Mouse (Mus musculus) testis, postnatal 14 days (tissue): ENCODE data around the gene Nfia.

Experiments
- DNase-seq: peaks from one replicate; pipeline ENCODE4 v3.0.0; 2021; ENCODE audit warnings: low spot score

Gene Nfia

DNA sequence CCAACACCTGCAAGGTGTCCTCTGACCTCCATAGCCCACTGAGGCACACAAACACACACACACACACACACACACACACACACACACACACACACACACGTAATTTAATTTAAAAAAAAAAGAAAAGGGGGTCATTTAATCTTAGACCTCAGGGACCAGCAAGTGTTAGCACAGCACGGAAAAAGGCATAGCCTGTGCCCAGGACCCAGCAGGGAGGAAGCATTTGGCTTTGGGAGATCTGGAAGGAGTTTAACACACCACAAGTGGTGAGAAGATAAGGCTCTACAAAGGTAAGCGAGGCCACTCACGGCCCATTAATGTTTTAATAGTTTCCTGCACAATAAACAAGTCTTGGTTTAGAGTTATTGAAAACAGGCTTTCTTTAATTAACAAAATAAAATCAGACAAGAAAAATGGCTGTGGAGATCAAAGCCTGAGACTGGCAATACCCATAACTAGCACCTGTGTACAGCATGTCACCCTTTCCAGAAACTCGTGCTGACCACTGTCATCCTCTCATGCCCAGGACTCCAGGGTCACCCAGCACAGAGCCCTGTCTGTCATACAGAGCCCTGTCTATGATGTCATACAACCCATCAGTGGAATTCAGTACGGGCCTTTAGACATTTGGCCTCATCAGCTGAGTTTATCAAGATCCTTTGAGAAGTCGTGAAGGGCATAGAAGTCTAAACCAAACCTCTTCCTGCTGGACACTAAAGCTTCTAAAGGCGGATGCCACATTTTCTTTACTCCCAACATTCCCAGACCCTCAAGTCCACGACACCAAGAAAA is 332.6 kb downstream of the Nfia start:
- DNase-seq = no peak

DNA sequence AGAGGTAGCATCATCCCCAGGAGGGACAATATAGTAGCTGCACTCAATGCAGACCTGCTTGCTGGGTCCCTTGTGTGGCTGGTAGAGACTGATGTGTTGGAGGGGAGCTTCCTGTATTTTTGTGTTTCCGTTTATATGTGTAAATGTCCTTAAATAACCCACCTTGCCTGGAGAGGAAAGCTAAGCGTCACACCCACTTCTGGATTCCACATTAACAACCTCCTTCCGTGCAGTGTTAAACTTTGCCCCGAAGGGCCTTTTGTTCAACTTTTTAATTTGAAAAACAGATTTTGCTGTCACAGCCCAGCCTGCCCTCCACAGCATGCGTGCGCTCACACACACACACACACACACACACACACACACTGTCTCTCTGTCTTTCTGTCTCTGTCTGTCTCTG is 333.4 kb downstream of the Nfia start:
- no peak for DNase-seq

DNA sequence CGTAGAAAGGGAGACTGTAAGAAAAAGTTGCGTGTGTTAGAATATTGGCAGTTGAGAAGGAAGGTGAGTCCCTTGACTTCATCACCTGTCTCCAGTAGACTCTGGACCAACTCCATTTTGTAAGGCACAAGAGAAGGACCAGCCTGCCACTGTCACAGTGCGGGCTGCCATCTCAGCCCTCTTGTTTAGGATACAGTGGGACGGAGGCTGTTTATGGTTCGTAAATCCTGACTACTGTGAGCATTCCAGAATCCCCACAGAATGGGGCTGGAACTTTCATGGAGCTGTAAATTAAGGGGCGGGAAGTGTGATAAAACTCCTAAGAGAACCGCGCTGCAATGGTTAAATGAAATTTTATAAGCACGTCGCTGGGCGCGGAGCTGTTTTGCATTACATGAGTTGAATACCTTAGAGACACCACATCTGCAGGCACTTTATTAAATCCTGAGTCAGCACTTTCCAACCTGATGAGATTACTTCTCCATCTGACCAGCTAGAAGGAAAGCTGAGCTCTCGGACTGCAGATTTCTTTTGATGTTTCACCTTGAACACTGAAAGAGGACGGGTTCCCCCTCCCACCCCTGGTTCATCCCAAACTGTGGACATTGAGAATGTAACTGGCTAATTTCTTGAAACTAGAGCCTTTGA is 334.0 kb downstream of the Nfia start:
- no peak for DNase-seq

DNA sequence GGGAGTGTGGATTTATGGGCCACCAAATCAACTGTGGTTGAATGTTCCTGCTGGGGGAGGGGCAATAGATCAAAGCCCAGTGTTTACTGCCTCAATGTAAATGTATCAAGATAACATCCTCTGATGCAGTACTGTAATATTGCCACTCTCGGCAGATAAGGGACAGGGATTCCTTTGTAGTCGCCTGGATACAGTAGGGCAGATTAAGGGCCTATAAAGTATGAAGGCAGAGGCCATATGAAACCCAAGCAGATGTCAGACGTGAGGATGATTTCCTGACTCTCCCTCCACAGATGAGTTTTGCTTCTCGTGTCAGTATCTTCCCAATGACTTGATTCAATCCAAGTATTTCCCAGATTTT is 334.5 kb downstream of the Nfia start:
- DNase-seq = no peak

DNA sequence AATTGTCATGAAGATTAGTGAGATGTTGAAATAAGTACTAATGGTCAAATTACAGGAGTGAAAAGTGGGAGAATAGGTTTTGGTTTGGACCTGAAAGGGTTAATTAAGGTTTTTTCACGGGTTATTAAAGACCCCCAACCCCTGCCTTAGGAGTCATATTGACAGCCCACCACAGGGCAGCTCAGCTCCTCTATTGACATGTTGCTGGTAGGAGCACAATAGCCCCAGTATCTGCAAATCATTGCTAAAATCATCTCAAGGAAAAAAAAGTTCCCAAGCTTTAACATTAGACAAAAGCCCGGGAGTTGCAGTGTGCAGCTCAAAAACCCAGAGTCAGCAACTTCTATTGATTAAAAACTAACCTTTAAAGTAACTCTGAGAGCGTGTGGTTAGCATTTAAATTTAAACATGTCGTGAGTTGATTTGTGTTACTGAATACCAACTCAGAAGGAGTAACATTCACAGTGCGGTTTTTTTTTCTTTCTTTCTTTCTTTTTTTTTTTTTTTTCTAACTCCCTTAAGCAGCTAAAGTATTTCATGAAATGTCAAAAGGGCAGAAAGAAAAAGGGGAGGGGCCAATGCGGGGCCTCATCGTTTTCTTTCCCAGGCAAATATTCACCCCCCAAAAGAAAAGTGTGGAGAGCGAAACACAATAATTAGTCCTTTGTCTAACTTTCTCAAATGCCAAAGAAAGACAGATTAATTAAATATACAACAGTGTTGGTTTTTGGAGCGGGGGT is 335.6 kb downstream of the Nfia start:
- DNase-seq = no peak

DNA sequence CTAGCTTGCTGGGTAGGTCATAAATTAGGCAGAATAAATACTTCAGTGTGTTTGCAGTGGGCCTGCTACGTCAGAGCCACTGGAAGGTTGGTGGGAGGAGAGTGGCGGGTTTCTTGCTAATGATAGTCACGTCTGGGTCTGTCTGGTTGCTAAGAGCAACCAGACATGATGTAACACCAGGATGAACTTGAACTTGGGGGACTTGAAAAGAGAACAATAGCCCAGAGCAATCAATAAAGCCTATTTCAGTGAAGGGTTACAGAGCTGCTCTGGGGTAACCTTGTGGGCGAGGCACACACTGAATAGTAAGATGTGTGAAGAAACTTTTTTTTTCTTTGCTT is 336.1 kb downstream of the Nfia start:
- DNase-seq = no peak

GRCm38 (mm10) chr4:98109064-98109463 is 336.5 kb downstream of the Nfia start:
- DNase-seq = peak; percentile 26

- DNase-seq = no peak
These were observed 337.4 kb downstream of the Nfia start for GRCm38 (mm10) chr4:98109911-98110310.

DNA sequence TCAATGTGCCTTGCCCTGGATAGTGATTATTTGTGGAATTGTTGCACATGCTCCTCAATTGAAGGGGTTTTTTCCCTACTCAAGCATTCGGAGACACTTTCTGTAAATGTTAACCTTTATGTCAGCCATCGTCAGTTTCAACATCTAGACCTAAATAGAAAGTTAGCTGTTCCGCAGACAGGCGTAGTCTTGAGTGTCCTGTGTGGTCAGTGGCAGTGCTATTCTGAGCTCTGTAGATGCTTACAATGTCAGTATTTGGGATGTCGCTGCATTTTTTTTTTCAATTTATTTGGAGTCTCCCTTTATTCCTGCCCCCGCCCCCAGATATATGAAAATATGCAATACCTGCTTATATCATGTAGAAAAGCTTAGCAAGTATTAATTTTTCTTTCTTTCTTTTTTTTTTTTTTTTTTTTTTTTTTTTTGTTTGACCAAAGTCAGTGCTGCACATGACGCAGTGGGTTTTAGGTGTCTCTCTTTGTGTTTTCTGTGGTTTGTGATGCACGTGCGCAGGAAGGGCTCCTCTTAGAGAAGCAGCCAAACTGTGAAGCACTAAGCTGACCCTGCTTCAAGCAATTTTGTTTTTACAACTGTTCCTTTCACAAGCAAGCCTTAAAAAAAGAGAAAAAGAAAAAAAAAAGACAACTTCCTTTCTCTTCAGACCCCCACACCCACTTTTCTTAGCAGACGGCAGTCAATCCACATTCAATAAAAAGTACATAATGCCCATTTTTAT is 340.9 kb downstream of the Nfia start:
- DNase-seq = no peak

- DNase-seq = no peak
These were observed 342.4 kb downstream of the Nfia start for GRCm38 (mm10) chr4:98114966-98115365.

DNA sequence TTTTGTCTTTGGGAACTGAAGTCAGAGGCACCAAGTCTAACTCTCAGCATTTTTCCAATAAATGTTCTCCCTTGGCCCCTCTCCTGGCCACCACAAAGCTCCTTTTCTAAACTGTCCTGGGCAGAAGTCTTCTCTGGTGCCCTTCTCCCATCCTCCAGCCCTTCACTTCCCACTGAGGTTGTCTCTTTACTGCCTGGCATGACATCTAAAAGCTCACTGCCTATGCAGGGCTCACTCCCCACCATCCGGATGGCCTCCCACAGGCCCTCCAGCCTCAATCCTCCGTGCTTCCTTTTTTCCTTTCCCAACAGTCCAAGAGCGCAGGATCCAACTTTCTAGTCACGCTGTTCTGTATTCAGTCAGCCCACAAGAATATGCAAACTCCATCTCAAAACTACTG is 342.9 kb downstream of the Nfia start:
- no peak for DNase-seq

DNA sequence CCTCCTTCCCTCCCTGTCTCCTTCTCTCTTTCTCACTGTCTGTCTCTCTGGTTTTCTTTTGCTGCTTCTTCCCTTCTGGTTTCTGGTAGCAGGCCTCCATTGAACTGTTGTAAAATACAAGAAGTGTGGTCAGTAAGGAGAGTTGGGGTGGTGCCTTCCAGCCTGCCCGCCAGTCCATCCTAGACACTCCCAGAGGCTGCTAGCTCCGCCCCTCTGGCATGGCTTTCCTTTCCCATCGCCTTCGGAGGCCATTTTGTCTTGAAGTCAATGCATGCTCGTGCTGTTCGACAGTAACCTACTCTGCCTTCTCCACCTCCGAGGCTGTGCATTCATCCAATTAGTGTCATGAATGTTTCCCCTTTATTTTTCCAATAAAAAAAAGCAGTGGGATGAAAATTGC is 343.5 kb downstream of the Nfia start:
- DNase-seq = no peak

- no peak for DNase-seq
These were observed 345.6 kb downstream of the Nfia start for GRCm38 (mm10) chr4:98118126-98118525.

DNA sequence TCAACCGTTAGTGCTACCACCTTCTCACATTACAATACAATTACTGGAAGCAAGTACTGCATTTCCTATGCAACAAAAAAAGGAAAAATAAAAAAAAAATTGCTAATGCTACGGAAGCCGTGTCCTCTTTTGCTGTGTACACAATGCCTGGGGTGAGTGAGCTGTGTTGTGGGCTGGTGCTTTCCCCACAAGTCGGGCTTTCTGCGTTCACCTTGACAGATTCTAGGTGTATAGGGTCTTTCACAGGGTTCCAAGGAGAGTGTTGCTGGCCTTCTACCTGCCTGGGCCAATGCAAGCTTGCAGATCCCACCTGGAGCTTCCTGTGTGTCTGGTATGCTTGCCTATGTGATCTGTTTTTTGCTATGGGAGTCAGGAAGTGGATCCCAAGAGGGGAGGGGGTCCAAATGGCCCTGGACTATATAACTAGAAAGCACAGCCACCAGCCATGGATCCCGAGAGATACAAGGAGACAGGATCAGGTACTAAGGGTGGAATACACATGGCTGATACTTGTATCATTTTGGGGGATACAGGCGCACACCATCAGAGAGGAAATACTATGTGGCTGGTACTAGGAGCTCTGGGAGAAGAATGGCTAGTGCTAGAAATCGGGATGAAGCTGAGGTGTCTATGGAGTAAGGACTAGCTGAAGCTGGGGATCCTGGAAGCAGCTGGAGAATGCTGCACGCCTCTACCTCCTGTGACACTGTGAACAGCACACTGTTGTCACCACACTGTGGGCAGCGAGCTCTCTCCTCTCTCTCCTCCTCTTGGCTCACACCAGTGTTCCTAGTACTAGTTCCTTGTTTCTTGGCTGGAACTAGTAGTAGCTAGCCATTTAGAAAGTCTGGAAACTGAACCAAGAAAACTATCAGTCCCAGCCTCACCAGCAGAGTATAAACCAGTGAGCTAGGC is 346.5 kb downstream of the Nfia start:
- DNase-seq = no peak

- DNase-seq = no peak
These were observed 347.5 kb downstream of the Nfia start for GRCm38 (mm10) chr4:98119949-98120531.

- no peak for DNase-seq
These were observed 348.3 kb downstream of the Nfia start for GRCm38 (mm10) chr4:98120706-98121340.

DNA sequence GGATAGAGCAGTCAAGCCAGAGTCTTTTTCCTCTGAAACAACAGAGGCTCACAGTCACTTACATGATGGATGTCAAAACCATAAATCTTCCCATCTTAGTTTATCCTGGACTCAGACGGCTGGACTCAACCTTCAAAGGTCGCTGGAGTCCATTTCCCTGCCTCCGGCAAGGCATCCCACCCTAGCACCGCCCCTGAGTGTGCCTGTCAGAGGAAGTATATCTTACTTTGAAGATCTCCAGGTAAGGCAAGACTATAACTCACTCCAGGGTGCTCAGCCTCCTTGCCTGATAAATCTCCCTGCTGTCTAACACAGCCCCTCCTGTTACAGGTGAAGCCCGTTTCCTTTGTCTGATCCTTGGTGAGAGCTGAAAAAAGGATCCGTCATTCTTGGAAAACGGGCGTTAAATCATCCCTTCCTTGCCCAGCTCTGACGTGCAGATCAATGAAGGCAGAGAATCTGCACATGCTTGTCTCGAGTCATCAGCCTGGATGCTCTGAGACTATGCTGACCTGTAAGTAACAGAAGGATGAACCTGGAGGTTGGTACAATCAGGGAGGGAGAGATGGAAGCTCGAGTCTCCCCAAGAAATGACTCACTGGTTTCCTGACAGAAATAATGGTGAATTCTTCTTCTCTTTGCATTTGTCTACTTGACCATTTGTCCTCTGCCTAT is 353.6 kb downstream of the Nfia start:
- no peak for DNase-seq

DNA sequence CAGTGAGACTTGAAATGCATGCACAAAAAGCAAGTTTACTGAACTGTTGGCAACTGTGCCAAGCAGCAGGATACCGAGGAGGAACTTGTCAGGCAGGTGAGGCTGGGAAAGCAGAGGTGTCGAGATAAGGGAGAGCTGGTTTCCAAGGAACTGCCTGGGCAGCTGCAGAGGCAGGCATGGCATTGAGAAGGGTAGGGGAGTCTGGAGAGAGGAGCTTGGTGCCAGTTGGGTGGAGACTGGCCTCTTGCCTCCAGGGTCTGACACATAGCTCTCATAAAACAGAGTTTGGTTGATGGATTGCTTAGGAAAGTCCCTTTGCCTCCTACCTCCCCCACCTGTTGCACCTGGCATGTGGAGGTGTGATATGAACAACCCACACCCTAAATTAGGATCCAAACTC is 358.3 kb downstream of the Nfia start:
- no peak for DNase-seq

GRCm38 (mm10) chr4:98134027-98134426 is 361.5 kb downstream of the Nfia start:
- DNase-seq = no peak

GRCm38 (mm10) chr4:98136072-98136471 is 363.5 kb downstream of the Nfia start:
- DNase-seq = no peak
